Mouse (Mus musculus) ES-E14 (cell line): ENCODE data around the gene Pfkm.

Source experiments
- CHD2 ChIP-seq: IDR thresholded peaks from 2 replicates; pipeline ENCODE4 v1.6.1; 2014; ENCODE audit warnings: mild to moderate bottlenecking, low read depth, low read length, inconsistent platforms
- HCFC1 ChIP-seq: IDR thresholded peaks from 2 replicates; pipeline ENCODE4 v1.6.1; 2012; ENCODE audit warnings: low read length, inconsistent platforms, borderline replicate concordance; ENCODE audit not compliant: insufficient read depth
- MAFK ChIP-seq: IDR thresholded peaks from 2 replicates; pipeline ENCODE4 v1.6.1; 2014; ENCODE audit warnings: mild to moderate bottlenecking, low read depth, low read length, inconsistent platforms; ENCODE audit not compliant: insufficient read depth

DNA sequence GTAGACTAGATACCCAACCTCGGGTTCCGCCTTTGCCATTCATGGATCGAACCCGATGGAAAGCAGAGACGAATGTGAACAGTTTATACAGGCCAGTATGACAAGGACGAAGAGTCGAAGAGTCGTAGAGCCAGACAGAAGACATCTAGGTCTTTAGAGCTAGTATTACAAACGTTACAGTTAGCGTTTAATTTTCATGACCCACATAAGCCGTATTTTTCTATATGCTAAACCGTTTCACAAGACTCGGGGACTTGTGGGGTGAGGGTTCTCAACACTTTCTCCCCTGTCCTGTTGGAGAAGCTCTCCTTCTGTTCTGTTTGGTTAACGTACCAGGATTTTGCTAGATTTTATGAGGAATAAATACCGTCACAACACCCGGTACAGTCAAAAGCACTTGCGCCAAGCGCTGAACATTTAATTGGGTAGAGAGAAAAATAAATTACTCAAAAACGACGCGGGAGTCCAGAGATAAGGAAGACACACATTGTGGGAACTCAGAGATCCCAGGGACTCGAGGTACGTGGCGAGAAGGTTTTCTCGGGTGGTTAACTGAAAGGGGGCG is 88.3 kb downstream of the Pfkm start:
- TF ChIP-seq HCFC1 (no peak), CHD2 (no peak), MAFK (no peak)
